Mouse (Mus musculus) liver, embryonic 14.5 days (tissue): ENCODE data around the gene Kat6b.
A peak's percentile ranks its signal among the peaks of the same experiment; 100 is the strongest.

Experiments
- CTCF ChIP-seq: IDR thresholded peaks from 2 replicates; pipeline ENCODE4 v1.5.1; 2016; ENCODE audit warnings: antibody characterized with exemption, low read depth, control low read depth
- EP300 ChIP-seq: IDR thresholded peaks from 2 replicates; pipeline ENCODE4 v1.6.1; 2016; ENCODE audit warnings: antibody characterized with exemption, low read depth

DNA sequence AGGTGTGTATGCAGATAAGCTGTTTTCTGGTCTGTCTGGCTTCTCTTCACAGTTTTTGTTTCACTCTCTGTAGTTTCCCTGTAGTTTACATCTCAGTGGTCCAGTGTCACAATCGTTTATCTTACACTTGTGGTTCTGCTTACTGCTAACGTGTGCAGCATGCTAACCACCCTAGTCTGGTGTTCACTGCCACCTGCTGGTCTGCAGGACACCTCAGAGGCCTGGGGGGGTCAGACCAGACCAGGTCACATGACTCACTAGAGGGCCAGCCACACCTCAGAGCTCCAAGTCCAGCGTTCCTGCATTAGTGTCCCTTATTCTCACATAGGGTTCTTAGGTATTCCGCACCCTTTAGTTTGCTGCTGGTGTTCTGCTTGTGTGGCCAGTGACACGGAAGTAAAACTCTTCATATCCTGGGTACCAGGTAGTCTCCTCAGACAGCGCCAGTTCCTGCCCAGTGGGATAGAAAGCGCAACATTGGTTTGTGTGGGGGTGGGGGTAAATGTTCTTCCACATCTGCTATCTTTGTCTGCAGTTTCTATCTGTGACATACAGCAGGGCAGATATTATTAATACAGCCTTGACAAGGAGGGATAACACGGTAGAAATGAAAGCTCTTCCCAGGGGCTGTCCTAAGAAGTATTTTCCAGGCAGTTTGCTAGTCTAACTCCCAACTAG lies 181.4 kb downstream of the Kat6b start:
- TF ChIP-seq CTCF (peak; percentile 66), EP300 (no peak)
